Mouse (Mus musculus) MEL (cell line): ENCODE results near the gene Fbxo7. TPM values are rescaled to one million over a fixed set of nuclear protein-coding genes. Genes with fewer than 3 reads are reported as not detected.

ENCODE experiments used
- DNase-seq: peaks from one replicate; pipeline ENCODE4 v3.0.0; 2011; ENCODE audit warnings: low read depth, low spot score
- H3K27ac ChIP-seq: 2 replicates; pipeline ENCODE4 v1.5.1; 2012; ENCODE audit warnings: low read depth, mild to moderate bottlenecking, control low read depth, low read length, moderate library complexity; ENCODE audit not compliant: control insufficient read depth
- H3K27me3 ChIP-seq, 2 experiments: fragments of 150-350 bp in 1 of 2; sonication (generic) in 1 of 2; 2 replicates each; pipeline ENCODE4 v1.6.1; 2012; ENCODE audit warnings: low read length in 2 of 2, mild to moderate bottlenecking in 2 of 2, improper control_type of control experiment in 1 of 2, moderate library complexity in 1 of 2; ENCODE audit not compliant: insufficient read depth in 2 of 2, control insufficient read depth in 1 of 2
- H3K36me3 ChIP-seq, 2 experiments: 2 replicates each; pipeline ENCODE4 v1.6.1; 2012 to 2014; ENCODE audit warnings: low read length in 2 of 2, improper control_type of control experiment in 1 of 2, inconsistent platforms in 1 of 2, mild to moderate bottlenecking in 1 of 2; ENCODE audit not compliant: insufficient read depth in 2 of 2, control insufficient read depth in 1 of 2
- H3K4me1 ChIP-seq, 2 experiments: fragments of 150-350 bp in 1 of 2; sonication (generic) in 1 of 2; 2 replicates each; pipeline ENCODE4 v1.6.1; 2012; ENCODE audit warnings: low read length in 2 of 2, improper control_type of control experiment in 1 of 2, mild to moderate bottlenecking in 1 of 2; ENCODE audit not compliant: insufficient read depth in 2 of 2, control insufficient read depth in 1 of 2
- H3K4me3 ChIP-seq, 2 experiments: fragments of 150-350 bp in 1 of 2; sonication (generic) in 1 of 2; 2 replicates each; pipeline ENCODE4 v1.5.1; 2012; ENCODE audit warnings: low read depth in 2 of 2, low read length in 2 of 2, mild to moderate bottlenecking in 2 of 2, moderate library complexity in 2 of 2, control low read depth in 1 of 2, improper control_type of control experiment in 1 of 2; ENCODE audit not compliant: control insufficient read depth in 1 of 2, insufficient read depth in 1 of 2
- H3K79me2 ChIP-seq: 2 replicates; pipeline ENCODE4 v1.6.1; 2012; ENCODE audit warnings: mild to moderate bottlenecking, low read length, moderate library complexity; ENCODE audit not compliant: control insufficient read depth, poor library complexity, insufficient read depth
- H3K9ac ChIP-seq: 2 replicates; pipeline ENCODE4 v1.6.1; 2012; ENCODE audit warnings: low read depth, mild to moderate bottlenecking, control low read depth, low read length, moderate library complexity; ENCODE audit not compliant: control insufficient read depth, poor library complexity, severe bottlenecking
- H3K9me3 ChIP-seq: fragments of 150-350 bp; sonication (generic); replicated peaks from 2 replicates; pipeline ENCODE4 v1.6.1; 2012; ENCODE audit warnings: mild to moderate bottlenecking, low read length, improper control_type of control experiment, moderate library complexity; ENCODE audit not compliant: insufficient read depth
- BHLHE40 ChIP-seq: IDR thresholded peaks from 2 replicates; pipeline ENCODE4 v1.6.1; 2012; ENCODE audit warnings: low read depth, mild to moderate bottlenecking, inconsistent platforms, low read length, improper control_type of control experiment, borderline replicate concordance
- CHD2 ChIP-seq: IDR thresholded peaks from 2 replicates; pipeline ENCODE4 v1.6.1; 2011; ENCODE audit warnings: low read length, improper control_type of control experiment
- CTCF ChIP-seq, 3 experiments: IDR thresholded peaks in 2 of 3; conservative IDR thresholded peaks in 1 of 3; 2 replicates each; pipeline ENCODE4 v1.5.1; 2011 to 2012; ENCODE audit warnings: low read length in 3 of 3, low read depth in 2 of 3, mild to moderate bottlenecking in 2 of 3, improper control_type of control experiment in 1 of 3, inconsistent platforms in 1 of 3, mixed read lengths in 1 of 3, moderate library complexity in 1 of 3; ENCODE audit not compliant: control insufficient read depth in 1 of 3, insufficient read depth in 1 of 3, poor library complexity in 1 of 3, severe bottlenecking in 1 of 3
- ELF1 ChIP-seq: IDR thresholded peaks from 2 replicates; pipeline ENCODE4 v1.6.1; 2014; ENCODE audit warnings: low read depth, mild to moderate bottlenecking, inconsistent platforms, low read length, improper control_type of control experiment, moderate library complexity
- ETS1 ChIP-seq: IDR thresholded peaks from 2 replicates; pipeline ENCODE4 v1.6.1; 2012; ENCODE audit warnings: low read depth, mild to moderate bottlenecking, inconsistent platforms, low read length, improper control_type of control experiment, moderate library complexity
- GABPA ChIP-seq: IDR thresholded peaks from 2 replicates; pipeline ENCODE4 v1.6.1; 2012; ENCODE audit warnings: low read depth, mild to moderate bottlenecking, inconsistent platforms, low read length, improper control_type of control experiment, moderate library complexity
- MAFK ChIP-seq: IDR thresholded peaks from 2 replicates; pipeline ENCODE4 v1.6.1; 2011; ENCODE audit warnings: low read depth, mild to moderate bottlenecking, low read length, improper control_type of control experiment, borderline replicate concordance
- MAX ChIP-seq: IDR thresholded peaks from 2 replicates; pipeline ENCODE4 v1.6.1; 2011; ENCODE audit warnings: low read length, improper control_type of control experiment
- MEF2A ChIP-seq: IDR thresholded peaks from 2 replicates; pipeline ENCODE4 v1.6.1; 2014; ENCODE audit warnings: low read depth, mild to moderate bottlenecking, inconsistent platforms, low read length, improper control_type of control experiment; ENCODE audit not compliant: poor library complexity, insufficient replicate concordance, severe bottlenecking; ENCODE audit errors: extremely low read depth
- MYC ChIP-seq: IDR thresholded peaks from 2 replicates; pipeline ENCODE4 v1.6.1; 2011; ENCODE audit warnings: low read depth, mild to moderate bottlenecking, low read length, improper control_type of control experiment, moderate library complexity
- NELFE ChIP-seq: IDR thresholded peaks from 2 replicates; pipeline ENCODE4 v1.6.1; 2011; ENCODE audit warnings: low read depth, low read length, improper control_type of control experiment
- NRF1 ChIP-seq: IDR thresholded peaks from 2 replicates; pipeline ENCODE4 v1.6.1; 2014; ENCODE audit warnings: low read depth, mild to moderate bottlenecking, inconsistent platforms, low read length, improper control_type of control experiment, moderate library complexity; ENCODE audit not compliant: poor library complexity, insufficient read depth, severe bottlenecking
- POLR2AphosphoS5 ChIP-seq: IDR thresholded peaks from 2 replicates; pipeline ENCODE4 v1.6.1; 2012; ENCODE audit warnings: low read depth, borderline replicate concordance, mild to moderate bottlenecking, inconsistent platforms, low read length, moderate library complexity, mixed read lengths
- RCOR1 ChIP-seq: IDR thresholded peaks from 2 replicates; pipeline ENCODE4 v1.6.1; 2012; ENCODE audit warnings: low read depth, mild to moderate bottlenecking, inconsistent platforms, low read length, improper control_type of control experiment
- SIN3A ChIP-seq: IDR thresholded peaks from 2 replicates; pipeline ENCODE4 v1.6.1; 2012; ENCODE audit warnings: low read length, improper control_type of control experiment, inconsistent platforms
- TCF12 ChIP-seq: IDR thresholded peaks from 2 replicates; pipeline ENCODE4 v1.6.1; 2014; ENCODE audit warnings: low read depth, mild to moderate bottlenecking, inconsistent platforms, low read length, improper control_type of control experiment, moderate library complexity
- ZMIZ1 ChIP-seq: IDR thresholded peaks from 2 replicates; pipeline ENCODE4 v1.6.1; 2012; ENCODE audit warnings: low read depth, mild to moderate bottlenecking, inconsistent platforms, low read length, improper control_type of control experiment, moderate library complexity
- polyA plus RNA-seq, 2 experiments: library from polyadenylated mRNA; stranded (reverse) in 1 of 2; unstranded in 1 of 2; fragments of >175 nt in 1 of 2; fragments of >200 nt in 1 of 2; gene quantifications; 2 replicates each; pipeline versions ENCODE4 v1.2.1 to v1.2.4; 2012; ENCODE audit warnings: low replicate concordance in 2 of 2, low read depth in 1 of 2; ENCODE audit not compliant: insufficient read length in 2 of 2, insufficient read depth in 1 of 2, missing spikeins in 1 of 2
- total RNA-seq: library from RNA; depleted of rRNA; stranded (reverse); fragments of 300-350 nt; gene quantifications from 2 replicates; pipeline ENCODE4 v1.2.3, GENCODE M21; 2012

The Fbxo7 gene
- total and polyA plus RNA-seq, 3 experiments, result 24.5 to 131 (median 34.8) TPM

GRCm38 (mm10) chr10:85992412-85992811 is 29.4 kb upstream of the Fbxo7 start:
- Histone ChIP-seq H3K79me2 (no peaks in the 10 kb centered on the region), H3K27me3 (no peaks in the 10 kb centered on the region; a peak in 1 of 4 replicates), H3K4me3 (no peak overlapping the region), H3K9ac (no peak overlapping the region), H3K27ac (no peak overlapping the region), H3K9me3 (no peaks in the 10 kb centered on the region)
- DNase-seq, result no peak
- TF ChIP-seq NELFE, result no peak
- TF ChIP-seq BHLHE40, result no peak
- TF ChIP-seq CTCF (IDR thresholded peaks at IDR 0.05 in 2 of 3, conservative IDR thresholded peaks at IDR 0.05 in 1 of 3; ENCODE audit: control insufficient read depth in 1 of 3, insufficient read depth in 1 of 3, low read depth in 2 of 3, low read length in 3 of 3, poor library complexity in 1 of 3, severe bottlenecking in 1 of 3), result no peak
- TF ChIP-seq ZMIZ1, result no peak
- no peak for TF ChIP-seq CHD2
- TF ChIP-seq GABPA, result no peak
- no peak for TF ChIP-seq NRF1
- TF ChIP-seq, all 39 proteins: peak for 0
- 0 out of 4 replicates have a peak, but pooled peaks cover 0 to 2% of the 10 kb centered on the region in 2 experiments for H3K4me1 ChIP-seq
- no peaks in the 10 kb centered on the region for H3K36me3 ChIP-seq

DNA sequence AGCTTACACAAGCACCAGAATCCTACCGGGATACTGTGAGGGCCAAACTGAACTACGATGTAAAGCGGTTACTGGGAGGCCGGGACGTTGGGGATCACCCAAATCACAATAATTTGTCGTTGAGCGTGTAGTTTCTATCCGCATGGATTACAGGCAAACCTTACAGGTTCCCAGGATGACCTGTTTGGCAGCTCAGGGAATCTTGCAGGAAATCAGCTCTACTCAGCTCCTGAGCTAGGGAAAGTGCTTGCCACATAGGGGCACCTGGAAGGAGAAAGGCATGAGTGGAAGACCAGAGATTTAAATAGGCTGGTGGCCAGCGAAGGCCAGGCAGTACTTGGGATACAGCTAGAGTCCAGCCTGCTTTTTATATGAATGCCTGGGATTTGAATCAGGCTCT is 27.9 kb upstream of the Fbxo7 start:
- H3K27me3 ChIP-seq, result no peaks in the 10 kb centered on the region; a peak in 1 of 4 replicates
- H3K4me3 ChIP-seq, result no peak overlapping the region
- H3K4me1 ChIP-seq, result 0 out of 4 replicates have a peak, but pooled peaks cover 0 to 2% of the 10 kb centered on the region in 2 experiments
- H3K36me3 ChIP-seq, result no peaks in the 10 kb centered on the region
- H3K9me3 ChIP-seq, result no peaks in the 10 kb centered on the region
- TF ChIP-seq RCOR1 (no peak), ELF1 (no peak), ETS1 (no peak), MEF2A (no peak), MAX (no peak)
- TF ChIP-seq, all 39 proteins: peak for 0
- Histone ChIP-seq H3K27ac (no peak overlapping the region), H3K79me2 (no peaks in the 10 kb centered on the region), H3K9ac (no peak overlapping the region)
- DNase-seq, result no peak

DNA sequence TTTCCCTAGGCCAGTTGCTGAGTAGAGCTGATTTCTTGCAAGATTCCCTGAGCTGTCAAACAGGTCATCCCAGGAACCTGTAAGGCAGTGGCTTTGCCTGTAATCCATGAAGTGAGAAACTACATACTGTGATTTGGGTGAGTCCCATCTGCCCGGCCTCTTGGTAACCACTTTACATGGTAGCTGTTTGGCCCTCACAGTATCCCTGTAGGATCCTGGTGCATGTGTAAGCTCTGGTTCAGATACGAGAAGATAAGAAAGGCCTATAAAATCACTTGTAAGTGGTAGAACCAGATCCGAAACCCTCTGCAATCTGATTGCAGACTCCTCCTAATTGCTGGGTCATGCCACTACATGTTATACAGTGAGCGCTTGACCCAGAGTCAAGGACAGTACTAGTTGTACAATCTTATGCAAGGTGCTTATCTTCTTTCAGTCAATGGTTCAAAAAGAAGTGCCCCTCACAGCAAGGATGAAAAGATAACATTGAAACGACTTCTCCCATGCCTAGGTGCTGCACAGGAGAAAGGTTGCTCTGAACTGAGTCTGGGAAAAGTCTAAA is 27.1 kb upstream of the Fbxo7 start:
- Histone ChIP-seq H3K9ac (no peak overlapping the region), H3K36me3 (no peaks in the 10 kb centered on the region), H3K27ac (no peak overlapping the region), H3K27me3 (no peaks in the 10 kb centered on the region; a peak in 1 of 4 replicates), H3K4me3 (no peak overlapping the region), H3K4me1 (0 out of 4 replicates have a peak, but pooled peaks cover 0 to 2% of the 10 kb centered on the region in 2 experiments), H3K79me2 (no peaks in the 10 kb centered on the region), H3K9me3 (no peaks in the 10 kb centered on the region)
- DNase-seq, result no peak
- TF ChIP-seq GABPA (no peak), POLR2AphosphoS5 (no peak), MYC (no peak), NELFE (no peak), MAX (no peak), SIN3A (no peak), TCF12 (no peak), MAFK (no peak), CTCF (IDR thresholded peaks at IDR 0.05 in 2 of 3, conservative IDR thresholded peaks at IDR 0.05 in 1 of 3; ENCODE audit: control insufficient read depth in 1 of 3, insufficient read depth in 1 of 3, low read depth in 2 of 3, low read length in 3 of 3, poor library complexity in 1 of 3, severe bottlenecking in 1 of 3) (no peak)
